ENCODE assay signal across 23 mouse cellular contexts in the genomic region with DNA sequence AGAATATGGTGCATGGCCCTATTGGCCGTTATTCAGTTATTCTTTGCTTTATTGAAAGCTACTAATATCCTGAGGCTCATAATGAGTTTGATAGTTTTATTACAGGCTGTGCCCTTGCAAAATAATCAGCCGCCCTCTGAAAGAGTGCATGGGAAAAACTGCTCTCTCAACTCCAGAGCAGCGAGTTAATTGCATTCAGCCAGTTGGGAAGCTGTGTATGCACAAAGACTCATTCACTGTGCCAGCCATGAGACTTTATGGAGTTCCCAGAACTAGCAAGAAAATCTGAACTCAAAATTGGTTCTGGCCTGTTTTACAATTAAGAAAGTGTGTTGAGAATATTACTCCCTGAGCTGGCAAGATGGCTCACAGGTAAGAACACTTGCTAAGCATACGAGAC. TPM values are rescaled to one million over a fixed set of nuclear protein-coding genes. Genes with fewer than 3 reads are reported as not detected.
DNase-seq lines count a peak whose midpoint lies in the region; ATAC-seq and TF ChIP-seq lines count a peak whose summit lies in the region.
"Had no signal": no experiment of that assay in that cellular context is flagged by ENCODE, and none has a peak within 500 bp of the region (broad histone marks: within the 10 kb centered on the region; RNA-seq: fewer than 3 reads in every experiment).

No protein-coding gene starts in this region.

- intact Hi-C loops in left cerebral cortex, adult 2 months (cut with DNase I): no loop called here
- intact Hi-C loops in left cerebral cortex, postnatal 4 days (cut with DNase I): no loop called here

- no peak overlapping the region for H3K4me3 ChIP-seq in forebrain, embryonic 12.5 days (replicated peaks)
- H3K4me3 ChIP-seq in forebrain, postnatal 0 days (ENCODE audit: low read depth, low read length): no peak overlapping the region
- no peak overlapping the region for H3K4me3 ChIP-seq in left cerebral cortex, adult 2 months
- no peak overlapping the region for H3K4me3 ChIP-seq in cortical plate, adult 2 months (ENCODE audit: insufficient read depth, low read length)
- no peak overlapping the region for H3K4me3 ChIP-seq in limb, embryonic 15.5 days
- H3K4me3 ChIP-seq: embryonic facial prominence, embryonic 13.5 days; erythroblast, embryonic 14.5 days; heart, embryonic 10.5 days; midbrain, embryonic 10.5 days had no signal

- no peak for ATAC-seq in forebrain, embryonic 12.5 days (ENCODE audit: low FRiP score)
- no peak for ATAC-seq in forebrain, postnatal 0 days
- no peak for ATAC-seq in limb, embryonic 15.5 days (ENCODE audit: insufficient number of reproducible peaks, low FRiP score, low TSS enrichment, low read depth)
- ATAC-seq: Patski had no signal

- 0 out of 2 replicates have a peak overlapping the region, but pooled peaks have one; percentile 31 for H3K27ac ChIP-seq in forebrain, embryonic 12.5 days
- no peak overlapping the region; the same call in 1 of the 2 replicates for H3K27ac ChIP-seq in forebrain, postnatal 0 days (ENCODE audit: low read depth, low read length)
- H3K27ac ChIP-seq in left cerebral cortex, adult 2 months: peak overlapping the region; percentile 24
- peak overlapping the region; percentile 62 for H3K27ac ChIP-seq in cortical plate, adult 2 months (ENCODE audit: insufficient read depth, low read length)
- H3K27ac ChIP-seq in limb, embryonic 15.5 days: peak overlapping the region; percentile 30; the same call in 1 of the 2 replicates
- H3K27ac ChIP-seq: embryonic facial prominence, embryonic 13.5 days; heart, embryonic 10.5 days; midbrain, embryonic 10.5 days had no signal

- no peak overlapping the region for H3K9ac ChIP-seq in forebrain, embryonic 12.5 days
- no peak overlapping the region for H3K9ac ChIP-seq in forebrain, postnatal 0 days
- H3K9ac ChIP-seq in limb, embryonic 15.5 days: no peak overlapping the region
- H3K9ac ChIP-seq: embryonic facial prominence, embryonic 13.5 days had no signal

- TF ChIP-seq POLR2A in cortical plate, adult 2 months (IDR thresholded peaks at IDR 0.05; ENCODE audit: extremely low read depth, insufficient read depth, low read length): no peak

- no peak for DNase-seq in forebrain, postnatal 0 days
- DNase-seq in left cerebral cortex, adult 2 months (ENCODE audit: extremely low spot score in 1 of 2, low spot score in 2 of 2): no peak
- no peak for DNase-seq in left cerebral cortex, postnatal 4 days
- no peak for DNase-seq in ovary, postnatal 14 days (ENCODE audit: low spot score)
- DNase-seq: cerebellum, adult 2 months; cerebellum, postnatal 25 days; embryo, embryonic 11 days; gastrocnemius, postnatal 10 days; heart, postnatal 4 days; kidney, adult 11 months; lung, adult 18-20 months; lung, postnatal 10 days; retina, postnatal 1 day; right cerebral cortex, postnatal 25 days; spleen, adult 18-20 months had no signal

- no peaks in the 10 kb centered on the region for H3K27me3 ChIP-seq in forebrain, embryonic 12.5 days
- no peaks in the 10 kb centered on the region for H3K27me3 ChIP-seq in forebrain, postnatal 0 days (ENCODE audit: insufficient read depth, low read length)
- H3K27me3 ChIP-seq in limb, embryonic 15.5 days: no peaks in the 10 kb centered on the region
- H3K27me3 ChIP-seq: embryonic facial prominence, embryonic 13.5 days; Patski had no signal

- H3K4me1 ChIP-seq in forebrain, embryonic 12.5 days: no peaks in the 10 kb centered on the region
- no peaks in the 10 kb centered on the region for H3K4me1 ChIP-seq in forebrain, postnatal 0 days (ENCODE audit: insufficient read depth)
- H3K4me1 ChIP-seq in cortical plate, adult 2 months (ENCODE audit: control insufficient read depth, insufficient read depth, low read length): peaks cover 4% of the 10 kb centered on the region
- H3K4me1 ChIP-seq in limb, embryonic 15.5 days: no peaks in the 10 kb centered on the region
- H3K4me1 ChIP-seq: embryonic facial prominence, embryonic 13.5 days; heart, embryonic 10.5 days; midbrain, embryonic 10.5 days had no signal

- no peaks in the 10 kb centered on the region for H3K9me3 ChIP-seq in forebrain, embryonic 12.5 days
- H3K9me3 ChIP-seq in forebrain, postnatal 0 days (ENCODE audit: low read length): no peaks in the 10 kb centered on the region
- H3K9me3 ChIP-seq in limb, embryonic 15.5 days: no peaks in the 10 kb centered on the region
- H3K9me3 ChIP-seq: embryonic facial prominence, embryonic 13.5 days; heart, embryonic 10.5 days; midbrain, embryonic 10.5 days had no signal

- no peaks in the 10 kb centered on the region for H3K36me3 ChIP-seq in forebrain, embryonic 12.5 days (replicated peaks)
- H3K36me3 ChIP-seq in forebrain, postnatal 0 days (ENCODE audit: insufficient read depth): no peaks in the 10 kb centered on the region; the same call in 1 of the 2 replicates
- no peaks in the 10 kb centered on the region for H3K36me3 ChIP-seq in limb, embryonic 15.5 days
- H3K36me3 ChIP-seq: embryonic facial prominence, embryonic 13.5 days; heart, embryonic 10.5 days; midbrain, embryonic 10.5 days had no signal

- TF ChIP-seq CTCF in forebrain, postnatal 0 days (IDR thresholded peaks at IDR 0.05; ENCODE audit: low read depth): no peak
- TF ChIP-seq CTCF in left cerebral cortex, adult 2 months (IDR thresholded peaks at IDR 0.05): no peak
- no peak for TF ChIP-seq CTCF in cortical plate, adult 2 months (IDR thresholded peaks at IDR 0.05; ENCODE audit: extremely low read depth, insufficient read depth, low read length)

- no peak overlapping the region for H3K4me2 ChIP-seq in forebrain, embryonic 12.5 days
- H3K4me2 ChIP-seq in forebrain, postnatal 0 days (ENCODE audit: low read depth): no peak overlapping the region
- H3K4me2 ChIP-seq in limb, embryonic 15.5 days: no peak overlapping the region
- H3K4me2 ChIP-seq: embryonic facial prominence, embryonic 13.5 days had no signal

- 61% methylated on average over 4 of the region's 4 CpGs for WGBS in forebrain, embryonic 12.5 days
- 33% methylated on average over 4 of the region's 4 CpGs for WGBS in forebrain, postnatal 0 days
- WGBS in limb, embryonic 15.5 days: 38% methylated on average over 4 of the region's 4 CpGs

RNA-seq across cellular contexts. Expression of a gene that starts 12.5 kb away (rescaled TPM):
- 1.4 TPM in 2 replicates for polyA plus RNA-seq in forebrain, embryonic 12.5 days (2016; fragmentation: Nextera tagmentation; extraction: Ambion mirVana)
- total RNA-seq in forebrain, postnatal 0 days (2014; rRNA removed): 8.0 and 9.1 TPM in 2 replicates
- 1.3 and 2.4 TPM in 2 replicates for polyA plus RNA-seq in forebrain, postnatal 0 days (2015; fragmentation: Nextera tagmentation; extraction: Ambion mirVana)
- 10 to 100 TPM; 53.3 to 56.4 TPM for total RNA-seq in left cerebral cortex, adult 2 months (2021)
- total RNA-seq in left cerebral cortex, postnatal 4 days (2021): 10 to 100 TPM; 25.4 to 25.9 TPM
- polyA plus RNA-seq in cortical plate, adult 2 months (2012; rRNA removed): 29.9 and 33.4 TPM in 2 replicates
- 2.9 and 3.1 TPM in 2 replicates for polyA plus RNA-seq in limb, embryonic 15.5 days (2015; fragmentation: Nextera tagmentation; extraction: Ambion mirVana)
- polyA plus RNA-seq: erythroblast, embryonic 14.5 days had no signal
